Mouse (Mus musculus): ENCODE data around the gene Ifnar2. TPM values are rescaled to one million over a fixed set of nuclear protein-coding genes. Genes with fewer than 3 reads are reported as not detected.

Ifnar2 gene
- polyA plus RNA-seq, 1 experiment from 2014 or later = 32.3 TPM

DNA sequence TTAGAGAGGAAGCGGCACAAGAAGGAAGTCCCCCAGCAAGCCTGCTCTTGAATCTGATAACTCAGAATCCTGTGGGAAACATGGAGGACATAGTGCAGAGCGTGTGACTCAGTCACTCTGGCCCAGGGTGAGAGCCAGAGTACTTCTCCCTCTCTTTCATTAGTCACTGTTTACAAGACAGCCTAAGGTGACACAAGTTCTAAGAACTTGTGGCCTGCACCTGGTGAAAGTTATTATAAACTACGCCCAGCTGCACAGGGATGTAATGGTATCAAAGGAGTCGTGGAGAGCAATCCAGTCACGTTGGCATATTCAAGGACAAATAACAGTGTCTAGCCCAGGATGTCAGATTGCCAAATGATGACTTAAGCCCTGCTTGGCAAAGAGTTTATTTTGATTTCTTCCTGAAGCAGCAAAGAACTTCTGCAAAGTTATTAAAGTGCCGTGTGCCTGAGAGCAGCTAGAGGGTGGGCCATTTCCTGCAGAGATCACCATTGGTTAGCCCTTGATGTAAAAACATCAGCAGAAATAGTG lies 79.8 kb downstream of the Ifnar2 start:
- ATAC-seq (replicated peaks; ENCODE audit: low FRiP score) = no peak
- no peak overlapping the region for H3K4me2 ChIP-seq (ENCODE audit: low read depth, low read length, severe bottlenecking)
- no peak overlapping the region for H3K4me3 ChIP-seq (ENCODE audit: low read depth, low read length)
- no peaks in the 10 kb centered on the region for H3K9me3 ChIP-seq (ENCODE audit: control insufficient read depth, low read length)
- no peaks in the 10 kb centered on the region for H3K36me3 ChIP-seq (ENCODE audit: control insufficient read depth, insufficient read depth, low read length)
- no peak overlapping the region for H3K9ac ChIP-seq (ENCODE audit: low read length)
- H3K4me1 ChIP-seq (replicated peaks; ENCODE audit: control insufficient read depth, insufficient read depth, low read length) = no peaks in the 10 kb centered on the region
- 80% methylated on average over 6 of the region's 6 CpGs for WGBS
- no peaks in the 10 kb centered on the region for H3K27me3 ChIP-seq (ENCODE audit: control insufficient read depth, insufficient read depth, low read length)
- no peak for DNase-seq (ENCODE audit: low spot score)
- H3K27ac ChIP-seq (ENCODE audit: low read depth, low read length) = no peak overlapping the region

Other genes starting within 250 kb of the Ifnar2 start
- gene Olig2, start 147.3 kb upstream of the Ifnar2 start, polyA plus RNA-seq (2014; fragmentation: Nextera tagmentation; extraction: Ambion mirVana) = 20.3 and 27.4 TPM in 2 replicates
- 9.0 and 12.3 TPM in 2 replicates for gene Olig1, start 103.0 kb upstream of the Ifnar2 start, polyA plus RNA-seq (2014; fragmentation: Nextera tagmentation; extraction: Ambion mirVana)
- 1.0 TPM in 1 of 2 replicates, not detected in the other for gene Gm21970, start 18.9 kb downstream of the Ifnar2 start, polyA plus RNA-seq (2014; fragmentation: Nextera tagmentation; extraction: Ambion mirVana)
- gene Il10rb, start 33.4 kb downstream of the Ifnar2 start, polyA plus RNA-seq (2014; fragmentation: Nextera tagmentation; extraction: Ambion mirVana) = 6.6 and 7.6 TPM in 2 replicates
- 51.4 and 53.1 TPM in 2 replicates for gene Ifnar1, start 112.5 kb downstream of the Ifnar2 start, polyA plus RNA-seq (2014; fragmentation: Nextera tagmentation; extraction: Ambion mirVana)
- gene Ifngr2, start 174.3 kb downstream of the Ifnar2 start, polyA plus RNA-seq (2014; fragmentation: Nextera tagmentation; extraction: Ambion mirVana) = 28.8 and 31.6 TPM in 2 replicates
- 36.4 and 42.4 TPM in 2 replicates for gene Tmem50b, start 225.0 kb downstream of the Ifnar2 start, polyA plus RNA-seq (2014; fragmentation: Nextera tagmentation; extraction: Ambion mirVana)
- gene Dnajc28, start 246.2 kb downstream of the Ifnar2 start, polyA plus RNA-seq (2014; fragmentation: Nextera tagmentation; extraction: Ambion mirVana) = 4.5 and 4.7 TPM in 2 replicates

Measured in forebrain, embryonic 11.5 days (tissue).